Mouse (Mus musculus): Measurements from ENCODE around the gene Hand2.

DNA sequence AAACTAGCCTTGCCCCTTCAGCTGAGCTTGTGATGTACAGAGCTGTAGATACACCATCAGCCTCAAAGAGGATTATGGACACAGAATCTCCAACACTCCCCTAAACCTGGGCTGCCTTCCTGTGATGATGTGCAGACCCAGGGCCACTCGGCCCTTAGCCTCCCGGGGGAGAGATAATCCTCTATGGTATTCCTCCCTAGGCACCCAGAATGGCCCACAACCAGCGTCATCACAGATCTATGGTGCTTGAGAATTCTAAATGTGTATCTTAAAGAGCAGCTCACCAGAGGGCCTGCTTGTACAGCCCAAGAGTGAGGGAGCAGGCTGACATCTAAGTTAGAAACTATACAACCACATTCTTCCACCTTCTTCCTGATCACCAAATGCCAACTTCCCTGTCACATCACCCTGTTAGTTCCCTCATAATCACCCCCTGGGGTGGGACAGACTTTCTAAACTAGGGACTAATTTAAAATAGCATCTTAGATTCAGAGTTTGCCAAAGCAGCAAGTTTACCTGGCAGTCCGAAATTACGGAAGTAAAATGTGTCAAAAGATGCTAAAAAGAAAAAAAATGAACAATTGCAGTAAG lies 2.8 kb upstream of the Hand2 start:
- TF ChIP-seq EP300 (IDR thresholded peaks at IDR 0.05) (no peak), CTCF (IDR thresholded peaks at IDR 0.05) (no peak)
